Mouse (Mus musculus) liver, embryonic 14.5 days (tissue): ENCODE data around the gene Psrc1. TPM values are rescaled to one million over a fixed set of nuclear protein-coding genes. Genes with fewer than 3 reads are reported as not detected.

Experiments
- ATAC-seq: fragments of 200-750 bp; cut with Nextera tagmentation; 2 replicates; pipeline ENCODE4 v1.8.0; 2017; ENCODE audit warnings: moderate number of reproducible peaks, mild to moderate bottlenecking, moderate library complexity; ENCODE audit not compliant: insufficient read depth
- DNase-seq, 3 experiments: peaks; one replicate each; pipeline ENCODE4 v3.0.0-alpha.2; 2012 to 2013; ENCODE audit warnings: low read depth in 3 of 3, low spot score in 3 of 3
- H3K27ac ChIP-seq: fragments of 300-500 bp; sonication (generic); 2 replicates; pipeline ENCODE4 v1.5.1; 2014; ENCODE audit warnings: moderate library complexity, mild to moderate bottlenecking, control low read depth, inconsistent platforms
- H3K27me3 ChIP-seq: fragments of 300-500 bp; sonication (generic); 2 replicates; pipeline ENCODE4 v1.6.1; 2014; ENCODE audit warnings: mild to moderate bottlenecking, low read length, moderate library complexity; ENCODE audit not compliant: control insufficient read depth, insufficient read depth
- H3K36me3 ChIP-seq: fragments of 300-500 bp; sonication (generic); replicated peaks from 2 replicates; pipeline ENCODE4 v1.6.1; 2014; ENCODE audit warnings: low read depth; ENCODE audit not compliant: control insufficient read depth, insufficient read depth
- H3K4me1 ChIP-seq, 2 experiments: fragments of 200-500 bp in 1 of 2; fragments of 300-500 bp in 1 of 2; sonication (generic) in 1 of 2; replicated peaks; 2 replicates each; pipeline ENCODE4 v1.6.1; 2012 to 2014; ENCODE audit warnings: antibody characterized with exemption in 1 of 2, inconsistent platforms in 1 of 2, low read length in 1 of 2; ENCODE audit not compliant: control insufficient read depth in 2 of 2, insufficient read depth in 2 of 2
- H3K4me2 ChIP-seq: fragments of 300-500 bp; sonication (generic); 2 replicates; pipeline ENCODE4 v1.6.1; 2014; ENCODE audit warnings: low read depth, mild to moderate bottlenecking, control low read depth, moderate library complexity
- H3K4me3 ChIP-seq, 2 experiments: fragments of 200-500 bp in 1 of 2; fragments of 300-500 bp in 1 of 2; sonication (generic) in 1 of 2; 2 replicates each; pipeline ENCODE4 v1.5.1; 2012 to 2014; ENCODE audit warnings: low read depth in 2 of 2, low read length in 2 of 2, mild to moderate bottlenecking in 2 of 2, control low read depth in 1 of 2, inconsistent platforms in 1 of 2, moderate library complexity in 1 of 2; ENCODE audit not compliant: insufficient read depth in 1 of 2
- H3K9ac ChIP-seq: fragments of 300-500 bp; sonication (generic); replicated peaks from 2 replicates; pipeline ENCODE4 v1.6.1; 2014; ENCODE audit warnings: mild to moderate bottlenecking, control low read depth, moderate library complexity
- H3K9me3 ChIP-seq: fragments of 300-500 bp; sonication (generic); 2 replicates; pipeline ENCODE4 v1.6.1; 2016; ENCODE audit warnings: low read length, mixed read lengths; ENCODE audit not compliant: control insufficient read depth
- CTCF ChIP-seq: IDR thresholded peaks from 2 replicates; pipeline ENCODE4 v1.5.1; 2016; ENCODE audit warnings: antibody characterized with exemption, low read depth, control low read depth
- EP300 ChIP-seq: IDR thresholded peaks from 2 replicates; pipeline ENCODE4 v1.6.1; 2016; ENCODE audit warnings: antibody characterized with exemption, low read depth
- WGBS: fragments of 180-500 bp; shearing (Covaris S2); extraction: QIAGEN DNeasy Blood & Tissue Kit; methylation state at CpG from one replicate; pipeline ENCODE4 v1.1.7; 2014; ENCODE audit not compliant: insufficient replicate concordance; 5-methylcytosine and 5-hydroxymethylcytosine counted together
- polyA plus RNA-seq, 2 experiments: library from polyadenylated mRNA; depleted of rRNA in 1 of 2; stranded (reverse) in 1 of 2; unstranded in 1 of 2; fragments of >200 nt; fragmentation: Nextera tagmentation in 1 of 2; extraction: Ambion mirVana in 1 of 2; gene quantifications; 2 replicates each; pipeline versions ENCODE4 v1.2.1 to v1.2.3; 2012 to 2014

Psrc1 gene
- polyA plus RNA-seq, 2 experiments = 12.3 to 20.3 TPM

GRCm38 (mm10) chr3:108433188-108433880, 49.7 kb downstream of the Psrc1 start:
- H3K27me3 ChIP-seq = no peaks in the 10 kb centered on the region
- DNase-seq (no peak), ATAC-seq (no peak)
- H3K4me1 ChIP-seq = no peaks in the 10 kb centered on the region
- H3K9me3 ChIP-seq = no peaks in the 10 kb centered on the region
- H3K4me2 ChIP-seq = no peak overlapping the region
- peaks cover 69% of the 10 kb centered on the region for H3K36me3 ChIP-seq
- 89% methylated on average over 18 of the region's 18 CpGs for WGBS
- no peak overlapping the region for H3K27ac ChIP-seq
- no peak overlapping the region for H3K4me3 ChIP-seq
- no peak for TF ChIP-seq CTCF
- TF ChIP-seq EP300 = no peak
- H3K9ac ChIP-seq = no peak overlapping the region

GRCm38 (mm10) chr3:108433881-108434495, 50.3 kb downstream of the Psrc1 start:
- Histone ChIP-seq H3K4me2 (no peak overlapping the region), H3K9ac (no peak overlapping the region), H3K4me1 (no peaks in the 10 kb centered on the region), H3K9me3 (no peaks in the 10 kb centered on the region), H3K27ac (no peak overlapping the region), H3K27me3 (no peaks in the 10 kb centered on the region), H3K36me3 (peaks cover 62% of the 10 kb centered on the region), H3K4me3 (no peak overlapping the region)
- no peak for ATAC-seq
- WGBS = 77% methylated on average over 19 of the region's 19 CpGs
- no peak for DNase-seq
- TF ChIP-seq CTCF (no peak), EP300 (no peak)

DNA sequence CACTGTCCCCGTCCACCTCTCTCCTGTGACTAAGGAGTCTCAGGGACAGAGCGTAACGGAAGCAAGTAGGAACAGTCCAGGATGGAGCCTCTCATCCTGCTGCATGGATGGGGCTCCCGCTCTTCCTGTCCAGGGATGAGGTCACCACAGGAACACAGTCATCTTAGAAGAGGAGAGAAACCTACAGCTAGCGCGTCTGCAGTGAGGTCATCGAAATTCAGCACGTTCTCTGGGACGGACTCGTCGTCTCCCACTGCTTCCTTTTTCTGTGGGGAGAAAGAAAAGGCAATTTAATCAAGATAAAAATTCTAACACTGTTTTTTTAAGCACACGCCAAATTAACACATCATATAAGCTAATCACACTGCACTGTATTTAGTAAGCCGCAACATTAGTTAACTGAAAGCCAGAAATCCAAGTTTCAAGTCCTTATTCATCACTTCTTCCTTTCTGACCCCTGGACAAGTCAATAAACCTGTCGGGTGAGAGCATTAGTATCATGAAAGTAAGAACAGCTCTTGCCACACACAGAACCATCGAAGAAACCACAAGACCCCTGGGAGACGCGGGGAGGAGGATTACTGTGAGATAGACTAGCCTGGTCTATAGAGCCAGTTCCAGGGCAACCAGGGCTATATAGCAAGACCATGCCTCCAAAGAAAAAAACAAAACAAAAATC, 52.2 kb downstream of the Psrc1 start:
- H3K4me2 ChIP-seq = no peak overlapping the region
- 84% methylated on average over 17 of the region's 17 CpGs for WGBS
- H3K36me3 ChIP-seq = peaks cover 51% of the 10 kb centered on the region
- 0 out of 2 replicates have a peak, but pooled peaks have one; percentile 31 for ATAC-seq
- TF ChIP-seq EP300 = no peak
- no peak for TF ChIP-seq CTCF
- no peak overlapping the region for H3K4me3 ChIP-seq
- DNase-seq = no peak
- H3K9ac ChIP-seq = no peak overlapping the region
- no peaks in the 10 kb centered on the region for H3K9me3 ChIP-seq
- no peaks in the 10 kb centered on the region for H3K4me1 ChIP-seq
- H3K27ac ChIP-seq = no peak overlapping the region
- no peaks in the 10 kb centered on the region for H3K27me3 ChIP-seq

DNA sequence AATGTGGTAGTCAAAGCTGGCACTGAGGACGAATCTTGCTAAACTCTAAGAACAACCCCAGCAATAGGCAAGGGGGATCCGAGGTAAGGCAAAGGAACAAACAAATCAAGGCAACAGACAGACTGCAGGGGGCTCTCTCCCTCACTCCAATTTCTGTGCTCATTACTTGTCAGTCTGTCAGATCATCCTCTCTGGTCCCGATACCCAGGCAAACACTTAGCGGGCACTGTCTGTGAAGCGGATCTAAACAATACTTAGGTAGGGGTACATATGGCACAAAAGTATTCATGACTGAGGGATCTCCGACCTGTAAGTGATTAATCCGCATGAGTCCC, 52.7 kb downstream of the Psrc1 start:
- Histone ChIP-seq H3K27ac (no peak overlapping the region), H3K9ac (no peak overlapping the region), H3K27me3 (no peaks in the 10 kb centered on the region), H3K9me3 (no peaks in the 10 kb centered on the region), H3K4me2 (no peak overlapping the region), H3K36me3 (peaks cover 47% of the 10 kb centered on the region), H3K4me3 (no peak overlapping the region), H3K4me1 (no peaks in the 10 kb centered on the region)
- no peak for DNase-seq
- TF ChIP-seq EP300 (no peak), CTCF (no peak)
- ATAC-seq = no peak
- WGBS = 82% methylated on average over 7 of the region's 7 CpGs

Other genes with a start within 250 kb of the Psrc1 start
- 18.4 and 28.7 TPM in 2 replicates for gene Gnai3, start 237.7 kb upstream of the Psrc1 start, polyA plus RNA-seq (2012; rRNA removed)
- 57.4 and 58.0 TPM in 2 replicates for gene Gnai3, start 237.7 kb upstream of the Psrc1 start, polyA plus RNA-seq (2014; fragmentation: Nextera tagmentation; extraction: Ambion mirVana)
- gene Gpr61, start 229.0 kb upstream of the Psrc1 start, polyA plus RNA-seq (2012; rRNA removed) = not detected in 2 replicates
- 0.04 TPM in 1 of 2 replicates, not detected in the other for gene Gpr61, start 229.0 kb upstream of the Psrc1 start, polyA plus RNA-seq (2014; fragmentation: Nextera tagmentation; extraction: Ambion mirVana)
- 0.45 and 0.60 TPM in 2 replicates for gene Amigo1, start 197.5 kb upstream of the Psrc1 start, polyA plus RNA-seq (2012; rRNA removed)
- 0.49 and 0.56 TPM in 2 replicates for gene Amigo1, start 197.5 kb upstream of the Psrc1 start, polyA plus RNA-seq (2014; fragmentation: Nextera tagmentation; extraction: Ambion mirVana)
- gene Cyb561d1, start 182.6 kb upstream of the Psrc1 start, polyA plus RNA-seq (2012; rRNA removed) = 1.4 and 1.5 TPM in 2 replicates
- gene Cyb561d1, start 182.6 kb upstream of the Psrc1 start, polyA plus RNA-seq (2014; fragmentation: Nextera tagmentation; extraction: Ambion mirVana) = 1.4 and 1.6 TPM in 2 replicates
- 2.2 TPM in 2 replicates for gene Atxn7l2, start 172.9 kb upstream of the Psrc1 start, polyA plus RNA-seq (2012; rRNA removed)
- gene Atxn7l2, start 172.9 kb upstream of the Psrc1 start, polyA plus RNA-seq (2014; fragmentation: Nextera tagmentation; extraction: Ambion mirVana) = 1.7 and 2.0 TPM in 2 replicates
- gene Sypl2, start 157.2 kb upstream of the Psrc1 start, polyA plus RNA-seq (2012; rRNA removed) = 0.02 TPM in 2 replicates
- gene Sypl2, start 157.2 kb upstream of the Psrc1 start, polyA plus RNA-seq (2014; fragmentation: Nextera tagmentation; extraction: Ambion mirVana) = not detected in 2 replicates
- gene Psma5, start 126.9 kb upstream of the Psrc1 start, polyA plus RNA-seq (2012; rRNA removed) = 70.6 and 93.8 TPM in 2 replicates
- 192 and 201 TPM in 2 replicates for gene Psma5, start 126.9 kb upstream of the Psrc1 start, polyA plus RNA-seq (2014; fragmentation: Nextera tagmentation; extraction: Ambion mirVana)
- 3.5 and 3.9 TPM in 2 replicates for gene Sort1, start 99.8 kb upstream of the Psrc1 start, polyA plus RNA-seq (2012; rRNA removed)
- 3.0 and 3.5 TPM in 2 replicates for gene Sort1, start 99.8 kb upstream of the Psrc1 start, polyA plus RNA-seq (2014; fragmentation: Nextera tagmentation; extraction: Ambion mirVana)
- gene Mybphl, start 18.9 kb upstream of the Psrc1 start, polyA plus RNA-seq (2012; rRNA removed) = 0.17 and 0.20 TPM in 2 replicates
- 0.10 and 0.39 TPM in 2 replicates for gene Mybphl, start 18.9 kb upstream of the Psrc1 start, polyA plus RNA-seq (2014; fragmentation: Nextera tagmentation; extraction: Ambion mirVana)
- gene Celsr2, start 31.7 kb downstream of the Psrc1 start, polyA plus RNA-seq (2012; rRNA removed) = 0.38 and 0.64 TPM in 2 replicates
- 0.22 and 0.27 TPM in 2 replicates for gene Celsr2, start 31.7 kb downstream of the Psrc1 start, polyA plus RNA-seq (2014; fragmentation: Nextera tagmentation; extraction: Ambion mirVana)
- gene Sars, start 61.4 kb downstream of the Psrc1 start, polyA plus RNA-seq (2012; rRNA removed) = 23.8 and 39.9 TPM in 2 replicates
- 76.1 and 81.4 TPM in 2 replicates for gene Sars, start 61.4 kb downstream of the Psrc1 start, polyA plus RNA-seq (2014; fragmentation: Nextera tagmentation; extraction: Ambion mirVana)
- not detected in 2 replicates for gene 1700013F07Rik, start 150.3 kb downstream of the Psrc1 start, polyA plus RNA-seq (2012; rRNA removed)
- not detected in 2 replicates for gene 1700013F07Rik, start 150.3 kb downstream of the Psrc1 start, polyA plus RNA-seq (2014; fragmentation: Nextera tagmentation; extraction: Ambion mirVana)
- gene 5330417C22Rik, start 152.7 kb downstream of the Psrc1 start, polyA plus RNA-seq (2012; rRNA removed) = 0.05 and 0.11 TPM in 2 replicates
- gene 5330417C22Rik, start 152.7 kb downstream of the Psrc1 start, polyA plus RNA-seq (2014; fragmentation: Nextera tagmentation; extraction: Ambion mirVana) = 0.17 TPM in 1 of 2 replicates, not detected in the other
- gene Tmem167b, start 178.6 kb downstream of the Psrc1 start, polyA plus RNA-seq (2012; rRNA removed) = 2.8 and 3.8 TPM in 2 replicates
- 12.7 and 13.1 TPM in 2 replicates for gene Tmem167b, start 178.6 kb downstream of the Psrc1 start, polyA plus RNA-seq (2014; fragmentation: Nextera tagmentation; extraction: Ambion mirVana)
- 2.5 and 5.1 TPM in 2 replicates for gene Taf13, start 187.9 kb downstream of the Psrc1 start, polyA plus RNA-seq (2012; rRNA removed)
- 8.8 and 9.2 TPM in 2 replicates for gene Taf13, start 187.9 kb downstream of the Psrc1 start, polyA plus RNA-seq (2014; fragmentation: Nextera tagmentation; extraction: Ambion mirVana)
- gene Wdr47, start 207.4 kb downstream of the Psrc1 start, polyA plus RNA-seq (2012; rRNA removed) = 1.1 and 1.3 TPM in 2 replicates
- gene Wdr47, start 207.4 kb downstream of the Psrc1 start, polyA plus RNA-seq (2014; fragmentation: Nextera tagmentation; extraction: Ambion mirVana) = 1.3 and 2.0 TPM in 2 replicates